Mouse (Mus musculus) left cerebral cortex, adult 2 months (tissue): ENCODE results near the gene Hoxd3. TPM values are rescaled to one million over a fixed set of nuclear protein-coding genes. Genes with fewer than 3 reads are reported as not detected.

Experiments
- DNase-seq, 2 experiments: peaks; one replicate each; pipeline ENCODE4 v3.0.0; 2021 to 2022; ENCODE audit warnings: low spot score in 2 of 2, mixed read lengths in 1 of 2; ENCODE audit errors: extremely low spot score in 1 of 2
- H3K27ac ChIP-seq: fragments of 200-600 bp; 2 replicates; pipeline ENCODE4 v1.8.1; 2022
- H3K4me3 ChIP-seq: fragments of 200-600 bp; 2 replicates; pipeline ENCODE4 v1.8.1; 2022
- CTCF ChIP-seq: fragments of 200-600 bp; IDR thresholded peaks from 2 replicates; pipeline ENCODE4 v1.8.1; 2022; ENCODE audit warnings: antibody characterized with exemption, mild to moderate bottlenecking, moderate library complexity
- intact Hi-C: fragments of 180-260 bp; cut with DNase I; formaldehyde crosslinking; loops from one replicate; pipeline ENCODE4 v1.15.1; 2025
- total RNA-seq, 2 experiments: library from RNA; stranded (reverse); gene quantifications; 2 replicates each; pipeline ENCODE4 v1.2.3; 2021

The Hoxd3 gene
- total RNA-seq, 2 experiments from 2014 or later, result not detected

DNA sequence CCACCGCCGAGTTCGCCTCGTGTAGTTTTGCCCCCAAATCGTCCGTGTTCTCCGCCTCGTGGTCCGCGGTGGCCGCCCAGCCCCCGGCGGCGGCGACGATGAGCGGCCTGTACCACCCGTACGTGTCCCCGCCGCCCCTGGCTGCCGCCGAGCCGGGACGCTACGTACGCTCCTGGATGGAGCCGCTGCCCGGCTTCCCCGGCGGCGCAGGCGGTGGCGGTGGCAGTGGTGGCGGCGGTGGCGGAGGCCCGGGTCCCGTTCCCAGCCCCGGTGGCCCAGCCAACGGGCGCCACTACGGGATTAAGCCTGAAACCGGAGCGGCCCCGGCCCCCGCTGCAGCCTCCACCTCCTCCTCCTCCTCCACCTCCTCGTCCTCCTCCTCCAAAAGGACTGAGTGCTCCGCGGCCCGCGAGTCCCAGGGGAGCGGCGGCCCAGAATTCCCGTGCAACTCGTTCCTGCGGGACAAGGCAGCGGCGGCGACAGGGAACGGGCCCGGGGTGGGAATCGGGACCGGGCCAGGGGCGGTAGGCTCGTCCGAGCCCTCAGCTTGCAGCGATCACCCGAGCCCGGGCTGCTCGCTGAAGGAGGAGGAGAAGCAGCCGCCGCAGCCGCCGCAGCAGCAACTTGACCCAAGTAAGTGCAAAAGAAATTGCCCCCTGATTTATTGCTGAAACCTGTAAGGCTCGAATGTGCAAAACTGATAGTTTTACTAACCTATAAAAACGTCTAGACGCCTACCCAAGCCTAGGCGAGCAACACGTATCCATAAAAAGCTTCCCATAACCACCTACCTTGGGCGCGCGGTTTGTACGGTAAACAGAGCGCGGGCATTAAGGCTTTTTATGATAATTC lies 13.3 kb upstream of the Hoxd3 start:
- no peak overlapping the region for H3K27ac ChIP-seq
- no peak for DNase-seq
- no peak overlapping the region for H3K4me3 ChIP-seq
- no peak for TF ChIP-seq CTCF
- intact Hi-C loops, result loop anchor here (10.0 kb wide), 1 partner anchor 1424 kb away; the partner anchor contains the start of gene Sp9

GRCm38 (mm10) chr2:74699053-74699430 lies 12.7 kb upstream of the Hoxd3 start:
- Histone ChIP-seq H3K4me3 (no peak overlapping the region), H3K27ac (no peak overlapping the region)
- no peak for DNase-seq
- intact Hi-C loops, result loop anchor here (10.0 kb wide), 1 partner anchor 1424 kb away; the partner anchor contains the start of gene Sp9
- TF ChIP-seq CTCF, result no peak

- no peak for TF ChIP-seq CTCF
- Histone ChIP-seq H3K4me3 (no peak overlapping the region), H3K27ac (no peak overlapping the region)
- DNase-seq, result no peak
- intact Hi-C loops, result loop anchor here (5.0 to 10.0 kb wide), 6 partner anchors 262 to 1425 kb away; partner anchors contain the start of gene Sp9
Observed at GRCm38 (mm10) chr2:74699664-74700545, 11.8 kb upstream of the Hoxd3 start.

- Histone ChIP-seq H3K4me3 (no peak overlapping the region), H3K27ac (no peak overlapping the region)
- intact Hi-C loops, result loop anchor here (5.0 to 10.0 kb wide), 5 partner anchors 262 to 724 kb away; no protein-coding TSS in a partner anchor
- no peak for DNase-seq
- TF ChIP-seq CTCF, result no peak
Observed at GRCm38 (mm10) chr2:74700546-74701112, 11.1 kb upstream of the Hoxd3 start.

GRCm38 (mm10) chr2:74701949-74702819 lies 9.5 kb upstream of the Hoxd3 start:
- peak; percentile 93 for TF ChIP-seq CTCF
- intact Hi-C loops, result loop anchor here (1.0 to 10.0 kb wide), 7 partner anchors 260 to 888 kb away; no protein-coding TSS in a partner anchor
- DNase-seq, result peak; percentile 69 to 83
- H3K27ac ChIP-seq, result no peak overlapping the region
- H3K4me3 ChIP-seq, result no peak overlapping the region

DNA sequence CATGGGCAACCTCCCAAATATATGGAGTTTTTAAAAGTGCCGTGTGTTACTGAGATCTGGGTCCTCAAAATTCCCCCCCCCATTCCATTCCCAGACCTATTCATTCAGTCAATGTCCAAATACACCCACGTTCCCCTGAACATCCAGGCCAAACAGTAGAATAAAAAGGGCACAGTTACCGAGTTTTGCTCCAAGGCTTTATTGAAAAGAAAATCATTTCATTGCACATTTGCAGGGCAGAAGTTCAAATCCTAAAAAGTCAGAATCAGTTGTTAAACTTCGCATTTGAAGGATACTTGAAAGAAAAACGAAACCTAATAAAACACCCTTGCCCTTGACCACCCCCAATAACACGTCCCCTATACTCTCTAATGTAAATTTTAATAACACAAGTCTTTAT lies 8.9 kb upstream of the Hoxd3 start:
- TF ChIP-seq CTCF, result no peak
- H3K27ac ChIP-seq, result no peak overlapping the region
- intact Hi-C loops, result loop anchor here (1.0 to 10.0 kb wide), 7 partner anchors 259 to 887 kb away; no protein-coding TSS in a partner anchor
- no peak overlapping the region for H3K4me3 ChIP-seq
- no peak for DNase-seq

DNA sequence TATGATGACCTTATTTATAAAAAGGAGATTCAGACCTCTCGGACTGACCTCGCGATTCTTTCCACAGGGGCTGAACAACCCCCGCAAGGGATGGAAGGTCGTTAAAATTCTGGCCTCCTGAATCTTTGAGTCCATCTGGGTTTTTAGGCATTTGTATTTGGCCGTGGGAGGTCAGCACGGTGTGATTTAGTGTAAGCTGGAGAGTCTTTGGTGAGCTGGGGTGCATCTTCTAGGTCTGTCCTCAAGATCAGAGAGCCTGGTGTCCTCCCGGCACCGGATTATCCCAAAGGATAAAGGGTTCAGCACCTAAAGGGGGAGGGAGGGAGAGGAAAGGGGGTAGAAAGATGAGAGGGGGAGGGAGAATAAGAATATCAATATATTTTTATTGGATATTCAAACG lies 8.4 kb upstream of the Hoxd3 start:
- TF ChIP-seq CTCF, result no peak
- H3K4me3 ChIP-seq, result no peak overlapping the region
- no peak overlapping the region for H3K27ac ChIP-seq
- DNase-seq, result no peak
- intact Hi-C loops, result loop anchor here (2.0 to 10.0 kb wide), 6 partner anchors 259 to 721 kb away; no protein-coding TSS in a partner anchor

- Histone ChIP-seq H3K4me3 (no peak overlapping the region), H3K27ac (no peak overlapping the region)
- intact Hi-C loops, result loop anchor here (2.0 to 10.0 kb wide), 6 partner anchors 258 to 721 kb away; no protein-coding TSS in a partner anchor
- TF ChIP-seq CTCF, result no peak
- DNase-seq, result no peak
Observed at GRCm38 (mm10) chr2:74703720-74704392, 7.9 kb upstream of the Hoxd3 start.

DNA sequence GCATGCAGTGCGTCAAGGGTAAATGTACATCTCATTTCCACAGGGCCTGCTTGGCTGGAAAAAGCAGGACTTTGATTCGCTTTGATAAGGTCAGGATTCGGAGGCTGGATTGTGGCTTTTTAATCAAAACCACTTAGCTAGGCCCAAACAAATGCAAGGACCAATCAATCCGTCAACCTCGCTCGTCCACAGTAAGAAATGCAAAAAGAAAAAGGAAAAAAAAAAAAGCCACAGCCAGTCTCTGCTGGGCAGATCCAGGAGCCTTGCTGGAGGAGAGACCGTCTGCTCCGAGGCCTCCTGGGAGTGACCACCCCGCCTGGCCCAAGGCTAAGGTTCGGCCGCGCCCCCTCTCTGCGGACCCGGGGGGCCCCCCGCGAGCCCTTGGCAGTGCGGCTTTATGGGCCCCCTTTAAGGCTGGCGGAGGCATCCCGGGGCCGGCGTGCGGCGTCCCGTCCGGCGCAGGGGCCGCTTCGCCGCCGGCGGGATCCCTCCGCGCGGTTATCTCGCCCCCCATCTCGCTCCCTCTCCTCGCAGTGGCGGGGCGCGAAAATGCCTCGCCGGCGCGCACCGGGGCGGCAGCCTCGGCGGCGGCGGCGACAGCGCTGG lies 7.2 kb upstream of the Hoxd3 start, which contains the start of gene Hoxd8:
Gene Hoxd8 (plus strand): TSS at position 223 of the 606 bp plus-strand sequence.
- no peak within 1 kb of the TSS for H3K27ac ChIP-seq
- TF ChIP-seq CTCF, result no peak
- no peak for DNase-seq
- intact Hi-C loops, result loop anchor here (5.0 to 10.0 kb wide), 5 partner anchors 258 to 720 kb away; no protein-coding TSS in a partner anchor
- no peak within 1 kb of the TSS for H3K4me3 ChIP-seq
